21 mouse cellular contexts compared by ENCODE assay signal in the genomic region with DNA sequence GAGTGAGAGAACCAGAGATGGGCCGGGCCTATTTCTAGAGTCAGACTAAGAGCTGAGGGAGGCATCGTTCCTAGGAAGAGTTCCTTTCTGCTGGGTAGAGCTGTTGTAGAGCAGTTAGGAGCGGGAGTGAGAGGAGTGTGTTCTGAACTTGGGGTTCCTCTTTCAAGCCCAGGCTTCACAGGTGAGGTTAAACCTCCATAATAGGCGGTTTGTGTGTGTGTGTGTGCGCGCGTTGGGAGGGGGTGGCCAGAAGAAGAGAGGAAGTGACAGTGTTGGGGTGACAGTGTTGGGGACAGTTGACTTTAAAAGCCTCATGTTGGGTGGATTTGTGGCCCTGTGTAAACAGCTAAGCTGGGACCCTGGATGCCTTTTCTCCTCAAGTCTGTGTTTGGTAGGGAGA. TPM values are rescaled to one million over a fixed set of nuclear protein-coding genes. Genes with fewer than 3 reads are reported as not detected.
DNase-seq lines count a peak whose midpoint lies in the region; ATAC-seq lines count a peak whose summit lies in the region.
"Had no signal": no experiment of that assay in that cellular context is flagged by ENCODE, and none has a peak within 500 bp of the region (broad histone marks: within the 10 kb centered on the region; RNA-seq: fewer than 3 reads in every experiment).

No protein-coding gene starts in this region.

- no peak overlapping the region for H3K9ac ChIP-seq in heart, embryonic 16.5 days (ENCODE audit: low read length)
- no peak overlapping the region for H3K9ac ChIP-seq in midbrain, embryonic 15.5 days
- no peak overlapping the region for H3K9ac ChIP-seq in heart, embryonic 12.5 days
- H3K9ac ChIP-seq: lung, embryonic 15.5 days; stomach, embryonic 15.5 days had no signal

- no peaks in the 10 kb centered on the region for H3K27me3 ChIP-seq in heart, embryonic 16.5 days (ENCODE audit: control insufficient read depth, insufficient read depth, low read length)
- H3K27me3 ChIP-seq in midbrain, embryonic 10.5 days (ENCODE audit: low read depth, poor library complexity, severe bottlenecking), result no peaks in the 10 kb centered on the region
- no peaks in the 10 kb centered on the region for H3K27me3 ChIP-seq in midbrain, embryonic 15.5 days (replicated peaks)
- no peaks in the 10 kb centered on the region for H3K27me3 ChIP-seq in heart, embryonic 12.5 days (replicated peaks)
- H3K27me3 ChIP-seq: lung, embryonic 15.5 days; stomach, embryonic 15.5 days had no signal

- H3K27ac ChIP-seq in heart, embryonic 16.5 days (ENCODE audit: low read length), result peak overlapping the region; percentile 28; the same call in 1 of the 2 replicates
- H3K27ac ChIP-seq in midbrain, embryonic 10.5 days (replicated peaks), result peak overlapping the region; percentile 4; the same call in 1 of the 2 replicates
- no peak overlapping the region for H3K27ac ChIP-seq in midbrain, embryonic 15.5 days
- H3K27ac ChIP-seq in heart, embryonic 12.5 days (ENCODE audit: poor library complexity, severe bottlenecking), result no peak overlapping the region
- H3K27ac ChIP-seq: lung, embryonic 15.5 days; stomach, embryonic 15.5 days had no signal

- 85% methylated on average over 7 of the region's 7 CpGs for WGBS in heart, embryonic 16.5 days
- WGBS in midbrain, embryonic 10.5 days, result 92% methylated on average over 7 of the region's 7 CpGs
- 90% methylated on average over 7 of the region's 7 CpGs for WGBS in midbrain, embryonic 15.5 days
- WGBS in heart, embryonic 12.5 days, result 85% methylated on average over 7 of the region's 7 CpGs

- DNase-seq in heart, adult 8-10 months (ENCODE audit: low spot score), result no peak
- DNase-seq in midbrain, embryonic 10.5 days (ENCODE audit: low spot score), result no peak
- peak; percentile 48 for DNase-seq in T-cell, adult 2 months (ENCODE audit: low spot score)
- peak; percentile 38 for DNase-seq in thymus, postnatal 25 days
- DNase-seq in adrenal gland, adult 18-20 months (ENCODE audit: low spot score in 2 of 2), result no peak
- DNase-seq: adrenal gland, postnatal 10 days; cerebellum, adult 11 months; cerebellum, postnatal 14 days; embryo, embryonic 11 days; heart, postnatal 36 days; kidney, adult 18-20 months; layer of hippocampus, postnatal 36 days; right cerebral cortex, adult 18-20 months had no signal

- no peak overlapping the region for H3K4me3 ChIP-seq in heart, embryonic 16.5 days (ENCODE audit: low read length)
- no peak overlapping the region for H3K4me3 ChIP-seq in midbrain, embryonic 10.5 days
- H3K4me3 ChIP-seq in midbrain, embryonic 15.5 days, result no peak overlapping the region
- no peak overlapping the region for H3K4me3 ChIP-seq in heart, embryonic 12.5 days
- H3K4me3 ChIP-seq: lung, embryonic 15.5 days; stomach, embryonic 15.5 days had no signal

- H3K4me2 ChIP-seq in heart, embryonic 16.5 days (ENCODE audit: low read depth, low read length), result no peak overlapping the region
- no peak overlapping the region for H3K4me2 ChIP-seq in midbrain, embryonic 15.5 days
- no peak overlapping the region for H3K4me2 ChIP-seq in heart, embryonic 12.5 days
- H3K4me2 ChIP-seq: heart, embryonic 11.5 days; lung, embryonic 15.5 days; stomach, embryonic 15.5 days had no signal

- no peaks in the 10 kb centered on the region for H3K36me3 ChIP-seq in heart, embryonic 16.5 days (ENCODE audit: control insufficient read depth, insufficient read depth)
- peaks cover 84% of the 10 kb centered on the region for H3K36me3 ChIP-seq in midbrain, embryonic 10.5 days
- H3K36me3 ChIP-seq in midbrain, embryonic 15.5 days (replicated peaks), result no peaks in the 10 kb centered on the region
- H3K36me3 ChIP-seq in heart, embryonic 12.5 days, result peaks cover 31% of the 10 kb centered on the region

- no peak for ATAC-seq in heart, embryonic 16.5 days (replicated peaks; ENCODE audit: extremely low read depth, insufficient read depth, low FRiP score)
- no peak for ATAC-seq in midbrain, embryonic 15.5 days (replicated peaks)
- ATAC-seq in heart, embryonic 12.5 days (ENCODE audit: insufficient number of reproducible peaks, low FRiP score), result no peak
- ATAC-seq: forebrain, embryonic 14.5 days; hindbrain, embryonic 16.5 days had no signal

- H3K4me1 ChIP-seq in heart, embryonic 16.5 days (ENCODE audit: control insufficient read depth, insufficient read depth, low read length), result peaks cover 50% of the 10 kb centered on the region
- H3K4me1 ChIP-seq in midbrain, embryonic 10.5 days, result peaks cover 78% of the 10 kb centered on the region
- peaks cover 76% of the 10 kb centered on the region for H3K4me1 ChIP-seq in midbrain, embryonic 15.5 days
- peaks cover 63% of the 10 kb centered on the region for H3K4me1 ChIP-seq in heart, embryonic 12.5 days (replicated peaks)

- no peaks in the 10 kb centered on the region for H3K9me3 ChIP-seq in heart, embryonic 16.5 days (replicated peaks; ENCODE audit: control insufficient read depth, low read length)
- H3K9me3 ChIP-seq in midbrain, embryonic 10.5 days (replicated peaks), result no peaks in the 10 kb centered on the region
- H3K9me3 ChIP-seq in midbrain, embryonic 15.5 days, result no peaks in the 10 kb centered on the region
- no peaks in the 10 kb centered on the region for H3K9me3 ChIP-seq in heart, embryonic 12.5 days (replicated peaks)
- H3K9me3 ChIP-seq: lung, embryonic 15.5 days; stomach, embryonic 15.5 days had no signal

RNA-seq across cellular contexts. Expression of a gene that starts 22.1 kb away (rescaled TPM):
- 51.2 and 52.9 TPM in 2 replicates for polyA plus RNA-seq in heart, embryonic 16.5 days (2015; fragmentation: Nextera tagmentation; extraction: Ambion mirVana)
- total RNA-seq in heart, adult 8-10 months (2022), result 10 to 100 TPM; 34.2 to 42.5 (median 36.2) TPM
- 119 and 136 TPM in 2 replicates for polyA plus RNA-seq in midbrain, embryonic 10.5 days (2016; fragmentation: Nextera tagmentation; extraction: Ambion mirVana)
- 175 and 194 TPM in 2 replicates for polyA plus RNA-seq in midbrain, embryonic 15.5 days (2015; fragmentation: Nextera tagmentation; extraction: Ambion mirVana)
- polyA plus RNA-seq in heart, embryonic 12.5 days (2016; fragmentation: Nextera tagmentation; extraction: Ambion mirVana), result 101 and 105 TPM in 2 replicates
- total RNA-seq in adrenal gland, adult 18-20 months (2021), result 10 to 100 TPM; 70.5 to 75.9 TPM

Comparison
In these comparisons a context has a peak if more than half of its experiments do, and no peak if none do; other contexts are left out.
1. H3K27ac ChIP-seq: peak in heart, embryonic 16.5 days (single experiment) and midbrain, embryonic 10.5 days (single experiment); none in midbrain, embryonic 15.5 days (single experiment) and heart, embryonic 12.5 days (single experiment).
2. DNase-seq: peak in T-cell, adult 2 months (single experiment) and thymus, postnatal 25 days (single experiment); none in heart, adult 8-10 months (single experiment), midbrain, embryonic 10.5 days (single experiment) and adrenal gland, adult 18-20 months (0 of 2).